Mouse (Mus musculus) testis, adult 2 months (tissue): ENCODE data around the gene B3gat3.

Source experiments
- CTCF ChIP-seq: fragments of 200-500 bp; IDR thresholded peaks from 2 replicates; pipeline ENCODE4 v1.5.1; 2012; ENCODE audit warnings: low read depth, mild to moderate bottlenecking, inconsistent platforms, low read length, moderate library complexity; ENCODE audit not compliant: control insufficient read depth, insufficient read depth, insufficient replicate concordance
- POLR2A ChIP-seq: fragments of 200-500 bp; IDR thresholded peaks from 2 replicates; pipeline ENCODE4 v1.6.1; 2012; ENCODE audit warnings: low read depth, mild to moderate bottlenecking, inconsistent platforms, low read length, moderate library complexity; ENCODE audit not compliant: control insufficient read depth

DNA sequence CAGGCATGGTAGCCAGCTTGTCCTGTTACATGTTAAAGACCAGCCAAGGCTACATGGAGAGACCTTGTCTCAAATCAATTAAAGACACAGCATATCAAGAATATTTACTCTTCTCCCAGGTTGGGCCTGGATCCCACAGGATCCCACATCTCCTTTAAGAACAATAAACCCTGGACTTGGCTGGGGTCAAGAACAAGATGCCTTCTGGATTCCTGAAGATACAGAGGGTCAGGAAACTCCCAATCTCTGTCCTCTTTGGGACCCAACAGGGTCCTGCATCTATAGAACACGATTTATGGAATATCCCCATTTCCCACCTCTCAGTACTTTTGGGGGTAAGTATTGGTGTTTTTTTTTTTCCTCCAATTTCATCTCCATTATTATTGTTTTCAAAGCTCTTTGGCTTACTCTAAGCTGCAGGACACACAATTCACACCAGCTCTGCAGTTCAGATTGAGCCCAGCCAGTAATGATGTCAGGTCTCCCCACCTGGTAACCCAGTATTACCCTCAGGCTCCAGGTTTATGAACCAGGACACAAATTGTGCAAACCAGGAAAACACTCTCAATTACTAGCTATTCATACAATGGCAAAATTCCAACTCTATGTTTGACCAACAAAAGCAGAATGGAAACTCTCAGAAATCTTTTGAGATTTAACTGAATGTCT, 33.1 kb upstream of the B3gat3 start:
- TF ChIP-seq CTCF (no peak), POLR2A (no peak)
